Comparison of ENCODE assay signal across 8 mouse cellular contexts in genomic region chr6:99523679-99524370, GRCm38 (mm10). TPM values are rescaled to one million over a fixed set of nuclear protein-coding genes. Genes with fewer than 3 reads are reported as not detected.
DNase-seq lines count a peak whose midpoint lies in the region; ATAC-seq and TF ChIP-seq lines count a peak whose summit lies in the region.

No protein-coding gene starts in this region.

- H3K9ac ChIP-seq in heart, embryonic 11.5 days (ENCODE audit: low read depth, low read length): peak overlapping the region; percentile 95
- H3K9ac ChIP-seq in MEL (ENCODE audit: control insufficient read depth, low read depth, low read length, poor library complexity, severe bottlenecking): peak overlapping the region; percentile 96
- H3K9ac ChIP-seq in heart, embryonic 16.5 days (ENCODE audit: low read length): peak overlapping the region; percentile 98
- H3K9ac ChIP-seq in liver, postnatal 0 days (replicated peaks): peak overlapping the region; percentile 97

- H3K79me2 ChIP-seq in MEL (ENCODE audit: control insufficient read depth, insufficient read depth, low read length, poor library complexity): peaks cover 12% of the 10 kb centered on the region; the same call in 1 of the 2 replicates

- intact Hi-C loops in heart, postnatal 36 days (cut with DNase I): loop anchor here (2.0 to 5.0 kb wide), 5 partner anchors 72 to 997 kb away; no protein-coding TSS in a partner anchor

- peaks cover 2% of the 10 kb centered on the region; the same call in 1 of the 2 replicates for H3K4me1 ChIP-seq in heart, embryonic 11.5 days (ENCODE audit: control insufficient read depth, insufficient read depth, low read length)
- no peaks in the 10 kb centered on the region; a peak in 1 of 4 replicates for H3K4me1 ChIP-seq in MEL (ENCODE audit: control insufficient read depth in 1 of 2, insufficient read depth in 2 of 2, low read length in 2 of 2)
- H3K4me1 ChIP-seq in heart, embryonic 16.5 days (ENCODE audit: control insufficient read depth, insufficient read depth, low read length): peaks cover 7% of the 10 kb centered on the region
- H3K4me1 ChIP-seq in liver, postnatal 0 days (ENCODE audit: insufficient read depth): 0 out of 2 replicates have a peak, but pooled peaks cover 2% of the 10 kb centered on the region

- peak overlapping the region; percentile 94 for H3K4me2 ChIP-seq in heart, embryonic 11.5 days
- H3K4me2 ChIP-seq in heart, embryonic 16.5 days (ENCODE audit: low read depth, low read length): peak overlapping the region; percentile 83
- H3K4me2 ChIP-seq in liver, postnatal 0 days (ENCODE audit: low read depth, low read length): peak overlapping the region; percentile 89

- no peaks in the 10 kb centered on the region for H3K27me3 ChIP-seq in heart, embryonic 11.5 days (ENCODE audit: control insufficient read depth, insufficient read depth, low read length)
- no peaks in the 10 kb centered on the region for H3K27me3 ChIP-seq in MEL (ENCODE audit: control insufficient read depth in 1 of 2, insufficient read depth in 2 of 2, low read length in 2 of 2)
- no peaks in the 10 kb centered on the region for H3K27me3 ChIP-seq in heart, embryonic 16.5 days (ENCODE audit: control insufficient read depth, insufficient read depth, low read length)
- 0 out of 2 replicates have a peak, but pooled peaks cover 4% of the 10 kb centered on the region for H3K27me3 ChIP-seq in liver, postnatal 0 days (ENCODE audit: insufficient read depth, low read length)

- TF ChIP-seq POLR2A in MEL (IDR thresholded peaks at IDR 0.05; ENCODE audit: control insufficient read depth in 1 of 2, insufficient read depth in 1 of 2, low read depth in 1 of 2, low read length in 2 of 2, poor library complexity in 1 of 2): no peak

- no peak for TF ChIP-seq EP300 in MEL (IDR thresholded peaks at IDR 0.05; ENCODE audit: low read depth in 1 of 2, low read length in 2 of 2)
- TF ChIP-seq EP300 in liver, postnatal 0 days (IDR thresholded peaks at IDR 0.05; ENCODE audit: low read depth): no peak

- no peak for TF ChIP-seq CTCF in MEL (IDR thresholded peaks at IDR 0.05 in 2 of 3, conservative IDR thresholded peaks at IDR 0.05 in 1 of 3; ENCODE audit: control insufficient read depth in 1 of 3, insufficient read depth in 1 of 3, low read depth in 2 of 3, low read length in 3 of 3, poor library complexity in 1 of 3, severe bottlenecking in 1 of 3)
- no peak for TF ChIP-seq CTCF in liver, postnatal 0 days (IDR thresholded peaks at IDR 0.05; ENCODE audit: low read depth)

- TF ChIP-seq RAD21 in MEL (IDR thresholded peaks at IDR 0.05; ENCODE audit: low read depth, low read length): no peak

- H3K4me3 ChIP-seq in heart, embryonic 11.5 days (ENCODE audit: low read depth, low read length): peak overlapping the region; percentile 90
- peak overlapping the region; percentile 99 to 100 for H3K4me3 ChIP-seq in MEL (ENCODE audit: control insufficient read depth in 1 of 2, insufficient read depth in 1 of 2, low read depth in 2 of 2, low read length in 2 of 2)
- H3K4me3 ChIP-seq in heart, embryonic 16.5 days (ENCODE audit: low read length): peak overlapping the region; percentile 93
- H3K4me3 ChIP-seq in liver, postnatal 0 days (ENCODE audit: low read depth, low read length): peak overlapping the region; percentile 81

- 28% methylated on average over 10 of the region's 10 CpGs for WGBS in heart, embryonic 11.5 days (ENCODE audit: insufficient replicate concordance)
- WGBS in heart, embryonic 16.5 days: 28% methylated on average over 10 of the region's 10 CpGs
- whole genome bisulfite sequencing in liver, postnatal 0 days (ENCODE audit: insufficient replicate concordance): 32% methylated on average over 10 of the region's 10 CpGs

- H3K9me3 ChIP-seq in heart, embryonic 11.5 days (replicated peaks; ENCODE audit: control insufficient read depth, low read length): 0 out of 2 replicates have a peak, but pooled peaks cover 5% of the 10 kb centered on the region
- H3K9me3 ChIP-seq in MEL (replicated peaks; ENCODE audit: insufficient read depth, low read length): no peaks in the 10 kb centered on the region
- peaks cover 6% of the 10 kb centered on the region for H3K9me3 ChIP-seq in heart, embryonic 16.5 days (replicated peaks; ENCODE audit: control insufficient read depth, low read length)
- peaks cover 5% of the 10 kb centered on the region; the same call in 1 of the 2 replicates for H3K9me3 ChIP-seq in liver, postnatal 0 days (ENCODE audit: low read length)

- no peak for DNase-seq in heart, postnatal 36 days
- DNase-seq in MEL (ENCODE audit: low read depth, low spot score): peak; percentile 34
- DNase-seq in liver, postnatal 0 days: no peak
- DNase-seq in layer of hippocampus, postnatal 36 days: no peak
- no peak for DNase-seq in embryo, embryonic 10 days (ENCODE audit: low spot score)
- no peak for DNase-seq in left cerebral cortex, adult 8-10 months (ENCODE audit: low spot score in 2 of 2)

- ATAC-seq in heart, embryonic 11.5 days (replicated peaks; ENCODE audit: insufficient number of reproducible peaks, low FRiP score, low TSS enrichment): no peak
- no peak for ATAC-seq in heart, embryonic 16.5 days (replicated peaks; ENCODE audit: extremely low read depth, insufficient read depth, low FRiP score)
- no peak for ATAC-seq in liver, postnatal 0 days

- 0 out of 2 replicates have a peak, but pooled peaks cover 2% of the 10 kb centered on the region for H3K36me3 ChIP-seq in heart, embryonic 11.5 days (ENCODE audit: control insufficient read depth, insufficient read depth, low read length)
- no peaks in the 10 kb centered on the region for H3K36me3 ChIP-seq in MEL (ENCODE audit: control insufficient read depth in 1 of 2, insufficient read depth in 2 of 2, low read length in 2 of 2)
- H3K36me3 ChIP-seq in heart, embryonic 16.5 days (ENCODE audit: control insufficient read depth, insufficient read depth): peaks cover 6% of the 10 kb centered on the region; the same call in 1 of the 2 replicates
- no peaks in the 10 kb centered on the region for H3K36me3 ChIP-seq in liver, postnatal 0 days (replicated peaks; ENCODE audit: insufficient read depth, low read length)

- peak overlapping the region; percentile 100 for H3K27ac ChIP-seq in heart, embryonic 11.5 days (ENCODE audit: low read depth, low read length)
- peak overlapping the region; percentile 95; the same call in 1 of the 2 replicates for H3K27ac ChIP-seq in MEL (ENCODE audit: control insufficient read depth, low read depth, low read length)
- H3K27ac ChIP-seq in heart, embryonic 16.5 days (ENCODE audit: low read length): peak overlapping the region; percentile 100
- H3K27ac ChIP-seq in liver, postnatal 0 days (ENCODE audit: low read depth): peak overlapping the region; percentile 100

TF ChIP-seq in MEL, 35 proteins besides CTCF, POLR2A, EP300 and RAD21:
- TF ChIP-seq POLR2AphosphoS5 (IDR thresholded peaks at IDR 0.05; ENCODE audit: borderline replicate concordance, low read depth, low read length): no peak
- TF ChIP-seq KAT2A (conservative IDR thresholded peaks at IDR 0.05; ENCODE audit: low read depth, low read length): no peak
- TF ChIP-seq BHLHE40 (IDR thresholded peaks at IDR 0.05; ENCODE audit: borderline replicate concordance, low read depth, low read length): peak; percentile 85
- TF ChIP-seq GABPA (IDR thresholded peaks at IDR 0.05; ENCODE audit: low read depth, low read length): no peak
- peak in 1 of 2 experiments; percentile 55; a peak in 1 of 4 replicates for TF ChIP-seq USF2 (IDR thresholded peaks at IDR 0.05; ENCODE audit: borderline replicate concordance in 1 of 2, insufficient read depth in 1 of 2, low read depth in 1 of 2, low read length in 2 of 2)
- TF ChIP-seq ZNF384 (IDR thresholded peaks at IDR 0.05; ENCODE audit: low read depth, low read length): peak; percentile 93
- TF ChIP-seq USF1 (IDR thresholded peaks at IDR 0.05; ENCODE audit: low read depth, low read length): peak; percentile 90
- no peak for TF ChIP-seq ZKSCAN1 (IDR thresholded peaks at IDR 0.05; ENCODE audit: low read depth, low read length)
- TF ChIP-seq POLR2AphosphoS2 (IDR thresholded peaks at IDR 0.05; ENCODE audit: low read length): no peak

RNA-seq across cellular contexts. Expression of gene Foxp1, which starts 1.3 kb away (rescaled TPM):
- polyA plus RNA-seq in heart, embryonic 11.5 days (2014; fragmentation: Nextera tagmentation; extraction: Ambion mirVana): 97.9 and 110 TPM in 2 replicates
- 10 to 100 TPM; 31.9 to 39.3 TPM for total RNA-seq in heart, postnatal 36 days (2021)
- total RNA-seq in MEL (2012; rRNA removed): 16.1 and 20.8 TPM in 2 replicates
- polyA plus RNA-seq in MEL (2012; ENCODE audit: insufficient read depth in 1 of 2, insufficient read length in 2 of 2, low read depth in 1 of 2, low replicate concordance in 2 of 2, missing spikeins in 1 of 2): 10 to 100 TPM in 1 of 2 experiments, not detected in 1; 42.0 TPM
- 59.0 and 67.8 TPM in 2 replicates for polyA plus RNA-seq in heart, embryonic 16.5 days (2015; fragmentation: Nextera tagmentation; extraction: Ambion mirVana)
- polyA plus RNA-seq in liver, postnatal 0 days (2015; fragmentation: Nextera tagmentation; extraction: Ambion mirVana): 18.4 and 18.9 TPM in 2 replicates
- total RNA-seq in layer of hippocampus, postnatal 36 days (2021): 10 to 100 TPM; 82.4 to 85.4 TPM
- total RNA-seq in left cerebral cortex, adult 8-10 months (2022): 100 to 1,000 TPM; 143 to 189 (median 162) TPM
